Mouse (Mus musculus) CH12.LX (cell line): Measurements from ENCODE around the gene Phkg1. TPM values are rescaled to one million over a fixed set of nuclear protein-coding genes. Genes with fewer than 3 reads are reported as not detected.

ENCODE experiments used
- DNase-seq: peaks from one replicate; pipeline ENCODE4 v3.0.0-alpha.2; 2013; ENCODE audit errors: extremely low read depth
- H3K27ac ChIP-seq: 2 replicates; pipeline ENCODE4 v1.5.1; 2012; ENCODE audit warnings: low read depth, mild to moderate bottlenecking, control low read depth, moderate library complexity; ENCODE audit not compliant: insufficient read depth
- H3K27me3 ChIP-seq: replicated peaks from 2 replicates; pipeline ENCODE3; 2012; ENCODE audit warnings: inconsistent platforms
- H3K36me3 ChIP-seq, 2 experiments: replicated peaks in 1 of 2; 2 replicates each; pipeline versions ENCODE3 to v1.6.1; 2012; ENCODE audit warnings: inconsistent platforms in 1 of 2, low read length in 1 of 2, mild to moderate bottlenecking in 1 of 2, mixed read lengths in 1 of 2, moderate library complexity in 1 of 2; ENCODE audit not compliant: control insufficient read depth in 1 of 2, insufficient read depth in 1 of 2
- H3K4me1 ChIP-seq, 2 experiments: 2 replicates each; pipeline ENCODE4 v1.6.1; 2012; ENCODE audit warnings: inconsistent platforms in 1 of 2, moderate library complexity in 1 of 2; ENCODE audit not compliant: insufficient read depth in 2 of 2, control insufficient read depth in 1 of 2
- H3K4me2 ChIP-seq: 2 replicates; pipeline ENCODE4 v1.6.1; 2012; ENCODE audit warnings: low read depth, mild to moderate bottlenecking, control low read depth; ENCODE audit not compliant: poor library complexity, insufficient read depth, severe bottlenecking
- H3K4me3 ChIP-seq, 3 experiments: fragments of 150-350 bp in 1 of 3; sonication (generic) in 1 of 3; replicated peaks in 1 of 3; 2 replicates each; pipeline versions ENCODE3 to v1.5.1; 2011 to 2012; ENCODE audit warnings: low read depth in 2 of 3, low read length in 2 of 3, mild to moderate bottlenecking in 2 of 3, moderate library complexity in 2 of 3, control low read depth in 1 of 3, improper control_type of control experiment in 1 of 3, inconsistent platforms in 1 of 3, mixed read lengths in 1 of 3; ENCODE audit not compliant: poor library complexity in 1 of 3
- H3K79me2 ChIP-seq: replicated peaks from 2 replicates; pipeline ENCODE4 v1.6.1; 2012; ENCODE audit warnings: mild to moderate bottlenecking, moderate library complexity; ENCODE audit not compliant: control insufficient read depth, poor library complexity, insufficient read depth, severe bottlenecking; ENCODE audit errors: extremely low read depth
- H3K9ac ChIP-seq: 2 replicates; pipeline ENCODE4 v1.6.1; 2012; ENCODE audit warnings: low read depth, mild to moderate bottlenecking, control low read depth, moderate library complexity; ENCODE audit not compliant: insufficient read depth
- H3K9me3 ChIP-seq: replicated peaks from 2 replicates; pipeline ENCODE3; 2012; ENCODE audit warnings: low read length, inconsistent platforms, mixed read lengths
- BHLHE40 ChIP-seq: IDR thresholded peaks from 2 replicates; pipeline ENCODE4 v1.6.1; 2011; ENCODE audit warnings: mild to moderate bottlenecking, low read depth, low read length, improper control_type of control experiment
- CHD1 ChIP-seq: IDR thresholded peaks from 2 replicates; pipeline ENCODE4 v1.6.1; 2012; ENCODE audit warnings: low read depth, low read length, improper control_type of control experiment, inconsistent platforms
- CTCF ChIP-seq, 2 experiments: IDR thresholded peaks in 1 of 2; conservative IDR thresholded peaks in 1 of 2; 2 replicates each; pipeline ENCODE4 v1.5.1; 2011 to 2012; ENCODE audit warnings: low read depth in 2 of 2, low read length in 2 of 2, improper control_type of control experiment in 1 of 2, inconsistent platforms in 1 of 2, mild to moderate bottlenecking in 1 of 2, moderate library complexity in 1 of 2
- E2F4 ChIP-seq: IDR thresholded peaks from 2 replicates; pipeline ENCODE4 v1.6.1; 2011; ENCODE audit warnings: low read depth, low read length, improper control_type of control experiment; ENCODE audit not compliant: insufficient replicate concordance
- ELF1 ChIP-seq: IDR thresholded peaks from 2 replicates; pipeline ENCODE4 v1.6.1; 2014; ENCODE audit warnings: low read depth, mild to moderate bottlenecking, inconsistent platforms, low read length, improper control_type of control experiment
- EP300 ChIP-seq: IDR thresholded peaks from 2 replicates; pipeline ENCODE4 v1.6.1; 2011; ENCODE audit warnings: low read length, improper control_type of control experiment
- ETS1 ChIP-seq: conservative IDR thresholded peaks from 2 replicates; pipeline ENCODE4 v1.6.1; 2012; ENCODE audit warnings: low read depth, mild to moderate bottlenecking, inconsistent platforms, low read length, improper control_type of control experiment, moderate library complexity
- JUN ChIP-seq: IDR thresholded peaks from 2 replicates; pipeline ENCODE4 v1.6.1; 2011; ENCODE audit warnings: low read depth, mild to moderate bottlenecking, low read length, improper control_type of control experiment, moderate library complexity; ENCODE audit not compliant: insufficient read depth
- KAT2A ChIP-seq: IDR thresholded peaks from 2 replicates; pipeline ENCODE4 v1.6.1; 2012; ENCODE audit warnings: low read length, improper control_type of control experiment, inconsistent platforms; ENCODE audit not compliant: insufficient replicate concordance
- MAX ChIP-seq: IDR thresholded peaks from 2 replicates; pipeline ENCODE4 v1.6.1; 2011; ENCODE audit warnings: low read length, improper control_type of control experiment
- MAZ ChIP-seq: IDR thresholded peaks from 2 replicates; pipeline ENCODE4 v1.6.1; 2012; ENCODE audit warnings: low read depth, mild to moderate bottlenecking, inconsistent platforms, low read length, improper control_type of control experiment, moderate library complexity
- MEF2A ChIP-seq: IDR thresholded peaks from 2 replicates; pipeline ENCODE4 v1.6.1; 2014; ENCODE audit warnings: low read depth, mild to moderate bottlenecking, inconsistent platforms, low read length, improper control_type of control experiment, borderline replicate concordance
- MXI1 ChIP-seq: IDR thresholded peaks from 2 replicates; pipeline ENCODE4 v1.6.1; 2011; ENCODE audit warnings: mild to moderate bottlenecking, low read depth, low read length, improper control_type of control experiment
- NRF1 ChIP-seq: IDR thresholded peaks from 2 replicates; pipeline ENCODE4 v1.6.1; 2014; ENCODE audit warnings: low read depth, mild to moderate bottlenecking, inconsistent platforms, low read length, improper control_type of control experiment, moderate library complexity
- PAX5 ChIP-seq: IDR thresholded peaks from 2 replicates; pipeline ENCODE4 v1.6.1; 2012; ENCODE audit warnings: low read length, inconsistent platforms, mixed read lengths
- POLR2A ChIP-seq: IDR thresholded peaks from 2 replicates; pipeline ENCODE4 v1.6.1; 2011; ENCODE audit warnings: low read depth, mild to moderate bottlenecking, improper control_type of control experiment, low read length
- RCOR1 ChIP-seq: conservative IDR thresholded peaks from 2 replicates; pipeline ENCODE4 v1.6.1; 2012; ENCODE audit warnings: low read depth, mild to moderate bottlenecking, inconsistent platforms, low read length, improper control_type of control experiment
- SIN3A ChIP-seq: IDR thresholded peaks from 2 replicates; pipeline ENCODE4 v1.6.1; 2012; ENCODE audit warnings: low read length, improper control_type of control experiment, inconsistent platforms
- SMC3 ChIP-seq: IDR thresholded peaks from 2 replicates; pipeline ENCODE4 v1.6.1; 2011; ENCODE audit warnings: low read depth, low read length, improper control_type of control experiment
- TBP ChIP-seq: conservative IDR thresholded peaks from 2 replicates; pipeline ENCODE4 v1.6.1; 2011; ENCODE audit warnings: low read depth, low read length, improper control_type of control experiment
- TCF12 ChIP-seq: IDR thresholded peaks from 2 replicates; pipeline ENCODE4 v1.6.1; 2014; ENCODE audit warnings: low read depth, mild to moderate bottlenecking, inconsistent platforms, low read length, improper control_type of control experiment
- USF1 ChIP-seq: IDR thresholded peaks from 2 replicates; pipeline ENCODE4 v1.6.1; 2014; ENCODE audit warnings: low read depth, mild to moderate bottlenecking, inconsistent platforms, low read length, improper control_type of control experiment
- USF2 ChIP-seq: conservative IDR thresholded peaks from 2 replicates; pipeline ENCODE4 v1.6.1; 2011; ENCODE audit warnings: low read depth, low read length, improper control_type of control experiment
- ZC3H11A ChIP-seq: IDR thresholded peaks from 2 replicates; pipeline ENCODE4 v1.6.1; 2012; ENCODE audit warnings: low read depth, mild to moderate bottlenecking, inconsistent platforms, low read length, improper control_type of control experiment
- ZMIZ1 ChIP-seq: IDR thresholded peaks from 2 replicates; pipeline ENCODE4 v1.6.1; 2012; ENCODE audit warnings: low read depth, mild to moderate bottlenecking, inconsistent platforms, low read length, improper control_type of control experiment
- ZNF384 ChIP-seq: IDR thresholded peaks from 2 replicates; pipeline ENCODE4 v1.6.1; 2012; ENCODE audit warnings: low read depth, low read length, improper control_type of control experiment, inconsistent platforms
- dilution Hi-C: fragments of 300-500 bp; cut with MboI; formaldehyde crosslinking; loops from 2 replicates; pipeline ENCODE4 v1.14.3; 2020; ENCODE audit warnings: low sequenced_read_pairs; ENCODE audit not compliant: extremely low pct_unique_long_range_greater_than_20kb, extremely low pct_ligation_motif_present
- in situ Hi-C: fragments of 300-500 bp; cut with MboI; formaldehyde crosslinking; loops from 3 replicates; pipeline ENCODE4 v1.14.3; 2019; ENCODE audit warnings: low sequenced_read_pairs, low pct_ligation_motif_present, low pct_unique_long_range_greater_than_20kb, mixed read lengths
- polyA plus RNA-seq: library from polyadenylated mRNA; unstranded; fragments of >175 nt; gene quantifications from 2 replicates; pipeline ENCODE4 v1.2.1, GENCODE M21; 2012; ENCODE audit warnings: low read depth; ENCODE audit not compliant: insufficient read length
- total RNA-seq, 2 experiments: library from RNA; depleted of rRNA; stranded (reverse); fragments of 300-350 nt in 1 of 2; fragments of >200 nt in 1 of 2; gene quantifications; 2 replicates each; pipeline ENCODE4 v1.2.3; 2012 to 2014

The Phkg1 gene
- total and polyA plus RNA-seq, 3 experiments, result 0.21 to 0.61 (median 0.23) TPM

- dilution Hi-C loops, result no loop called here
- Histone ChIP-seq H3K4me1 (peaks cover 0 to 2% of the 10 kb centered on the region in 2 experiments; a peak in 1 of 4 replicates), H3K79me2 (no peaks in the 10 kb centered on the region), H3K36me3 (no peaks in the 10 kb centered on the region), H3K9ac (no peak overlapping the region), H3K27me3 (no peaks in the 10 kb centered on the region), H3K9me3 (no peaks in the 10 kb centered on the region), H3K4me2 (no peak overlapping the region), H3K4me3 (no peak overlapping the region), H3K27ac (no peak overlapping the region)
- DNase-seq, result no peak
- in situ Hi-C loops, result no loop called here
- TF ChIP-seq ELF1, result no peak
- no peak for TF ChIP-seq TBP
- TF ChIP-seq MAX, result no peak
- TF ChIP-seq SIN3A, result no peak
- no peak for TF ChIP-seq POLR2A
- no peak for TF ChIP-seq MAZ
- TF ChIP-seq ZNF384, result no peak
- no peak for TF ChIP-seq E2F4
- no peak for TF ChIP-seq ZC3H11A
- no peak for TF ChIP-seq MXI1
Observed at GRCm38 (mm10) chr5:129919320-129919719, 21.0 kb upstream of the Phkg1 start.

- Histone ChIP-seq H3K27me3 (no peaks in the 10 kb centered on the region), H3K9ac (no peak overlapping the region), H3K4me3 (no peak overlapping the region), H3K9me3 (no peaks in the 10 kb centered on the region), H3K27ac (no peak overlapping the region), H3K4me1 (peaks cover 0 to 2% of the 10 kb centered on the region in 2 experiments; a peak in 1 of 4 replicates), H3K4me2 (no peak overlapping the region), H3K36me3 (no peaks in the 10 kb centered on the region), H3K79me2 (no peaks in the 10 kb centered on the region)
- DNase-seq, result no peak
- no peak for TF ChIP-seq ETS1
- TF ChIP-seq JUN, result no peak
- no peak for TF ChIP-seq RCOR1
- no peak for TF ChIP-seq BHLHE40
- no peak for TF ChIP-seq KAT2A
- TF ChIP-seq TCF12, result no peak
- TF ChIP-seq PAX5, result no peak
- no peak for TF ChIP-seq NRF1
- no peak for TF ChIP-seq USF2
- TF ChIP-seq CTCF (conservative IDR thresholded peaks at IDR 0.05 in 1 of 2, IDR thresholded peaks at IDR 0.05 in 1 of 2; ENCODE audit: low read depth in 2 of 2, low read length in 2 of 2), result no peak
- TF ChIP-seq SIN3A, result no peak
- TF ChIP-seq ZMIZ1, result no peak
- no peak for TF ChIP-seq EP300
- TF ChIP-seq MEF2A, result no peak
- no peak for TF ChIP-seq SMC3
- no peak for TF ChIP-seq POLR2A
- TF ChIP-seq MXI1, result no peak
- no peak for TF ChIP-seq USF1
- TF ChIP-seq TBP, result no peak
- TF ChIP-seq CHD1, result no peak
- dilution Hi-C loops (no loop called here), in situ Hi-C loops (no loop called here)
Observed at GRCm38 (mm10) chr5:129918752-129919151, 20.4 kb upstream of the Phkg1 start.
